Mouse (Mus musculus) left cerebral cortex, postnatal 10 days (tissue): ENCODE measurements around the gene Emc9. TPM values are rescaled to one million over a fixed set of nuclear protein-coding genes. Genes with fewer than 3 reads are reported as not detected.

Source experiments
- DNase-seq, 2 experiments: peaks; one replicate each; pipeline ENCODE4 v3.0.0; 2021 to 2022; ENCODE audit warnings: low spot score in 2 of 2, mixed read lengths in 1 of 2; ENCODE audit errors: extremely low spot score in 1 of 2
- intact Hi-C: fragments of 180-260 bp; cut with DNase I; formaldehyde crosslinking; loops from one replicate; pipeline ENCODE4 v1.15.1; 2025
- total RNA-seq, 2 experiments: library from RNA; stranded (reverse); gene quantifications; 2 replicates each; pipeline ENCODE4 v1.2.3; 2021

Gene Emc9
- total RNA-seq, 2 experiments from 2014 or later = 42.7 to 49.1 TPM

DNA sequence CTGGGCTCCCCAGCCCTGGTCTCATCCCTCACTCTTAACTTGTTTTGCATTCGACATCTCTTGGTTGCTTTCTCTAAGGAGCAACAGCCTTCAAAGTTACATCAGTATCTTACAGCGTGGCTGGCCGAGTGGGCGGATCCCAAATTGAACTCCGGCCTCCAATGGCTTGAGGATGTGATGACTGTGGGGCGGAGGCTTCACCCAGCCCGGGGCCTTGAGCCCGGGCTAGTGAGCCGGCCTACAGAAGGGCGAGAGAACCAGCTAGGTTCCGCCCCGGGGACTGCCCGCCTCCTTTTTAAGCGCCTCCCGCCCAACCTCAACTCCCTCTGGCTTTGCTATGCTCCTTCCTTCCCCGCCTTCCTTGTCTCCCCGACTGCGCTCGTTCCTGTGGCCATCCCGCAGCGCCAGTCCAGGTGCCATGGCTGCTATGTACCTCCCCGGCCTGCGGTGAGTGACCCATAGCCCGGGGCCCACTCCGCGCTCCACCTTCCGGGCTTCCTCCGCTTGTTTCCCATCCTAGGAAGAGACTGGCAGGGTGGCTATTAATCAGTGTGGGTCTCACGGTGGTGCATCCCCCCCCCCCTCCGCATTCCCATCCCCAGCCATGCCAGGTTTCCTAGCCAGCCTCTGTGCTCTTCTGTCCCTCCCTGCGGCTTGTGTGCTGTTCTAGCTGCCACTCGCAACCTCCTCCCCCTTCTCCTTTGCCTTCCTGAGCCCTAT lies 44.9 kb downstream of the Emc9 start, which contains the start of gene Pck2:
Gene Pck2 (plus strand): TSS at position 200 of the 720 bp plus-strand sequence.
- intact Hi-C loops = no loop called here
- DNase-seq = peak; percentile 58 to 92

DNA sequence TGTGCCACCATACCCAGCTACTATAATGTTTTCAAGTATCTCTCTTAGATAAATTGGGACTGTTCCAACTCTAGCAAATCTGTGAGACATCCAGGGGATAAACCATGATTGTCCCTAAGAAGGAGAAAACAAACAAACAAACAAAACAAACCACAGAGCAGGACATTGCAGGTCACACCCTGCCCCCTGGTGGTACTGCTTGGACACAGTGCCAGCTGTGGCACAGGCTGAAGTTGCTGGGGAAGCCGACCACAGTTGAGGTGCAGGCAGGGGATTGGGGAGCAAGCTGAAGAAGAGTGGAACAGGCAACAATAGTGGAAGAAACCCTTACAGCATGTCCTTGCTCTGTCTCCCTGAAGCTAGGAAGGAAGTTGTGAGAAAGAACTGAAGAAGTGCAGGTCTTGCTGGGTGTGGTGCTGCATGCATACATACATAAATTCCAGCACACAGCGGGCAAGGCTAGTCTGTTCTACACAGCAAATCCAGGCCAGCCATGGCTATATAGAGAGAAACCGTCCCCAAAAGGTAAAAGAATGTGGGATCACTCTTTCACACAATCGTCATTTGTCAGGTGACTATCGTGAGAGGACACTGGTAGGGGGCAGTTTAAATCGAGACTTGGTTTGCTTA lies 48.9 kb downstream of the Emc9 start:
- DNase-seq = peak in 1 of 2 experiments; percentile 60
- intact Hi-C loops = loop anchor here (5.0 kb wide), 1 partner anchor 39 kb away; no protein-coding TSS in a partner anchor

Other genes starting within 250 kb of the Emc9 start
- 10 to 100 TPM; 11.6 to 12.9 TPM for gene Dhrs4, start 106.5 kb downstream of the Emc9 start, total RNA-seq
- gene Carmil3, start 94.7 kb downstream of the Emc9 start, total RNA-seq = 100 to 1,000 TPM; 105 to 109 TPM
- 100 to 1,000 TPM; 176 to 200 TPM for gene Cpne6, start 74.9 kb downstream of the Emc9 start, total RNA-seq
- under 1 TPM; 0.18 to 0.49 TPM for gene Nrl, start 60.3 kb downstream of the Emc9 start, total RNA-seq
- gene Pck2, start 45.0 kb downstream of the Emc9 start, total RNA-seq = 10 to 100 TPM; 13.3 to 15.5 TPM
- 10 to 100 TPM; 66.1 to 68.0 TPM for gene Dcaf11, start 25.3 kb downstream of the Emc9 start, total RNA-seq
- gene A730061H03Rik, start 24.9 kb downstream of the Emc9 start, total RNA-seq = not detected
- gene Fitm1, start 9.7 kb downstream of the Emc9 start, total RNA-seq = not detected
- 10 to 100 TPM; 83.0 to 84.9 TPM for gene Psme1, start 7.2 kb downstream of the Emc9 start, total RNA-seq
- 10 to 100 TPM; 56.3 to 67.2 TPM for gene Psme2, start 5.8 kb upstream of the Emc9 start, total RNA-seq
- 10 to 100 TPM; 33.3 to 45.4 TPM for gene Rnf31, start 6.4 kb upstream of the Emc9 start, total RNA-seq
- gene Irf9, start 18.3 kb upstream of the Emc9 start, total RNA-seq = 10 to 100 TPM; 10.0 to 12.5 TPM
- gene Rec8, start 32.7 kb upstream of the Emc9 start, total RNA-seq = 1 to 10 TPM; 2.9 to 3.2 TPM
- 100 to 1,000 TPM; 141 to 164 TPM for gene Ipo4, start 50.7 kb upstream of the Emc9 start, total RNA-seq
- 1 to 10 TPM; 3.2 to 5.5 TPM for gene Gm49378, start 52.6 kb upstream of the Emc9 start, total RNA-seq
- gene Tm9sf1, start 58.5 kb upstream of the Emc9 start, total RNA-seq = 10 to 100 TPM; 43.1 to 45.0 TPM
- gene Tssk4, start 64.9 kb upstream of the Emc9 start, total RNA-seq = under 1 TPM; 0.75 to 0.85 TPM
- 10 to 100 TPM; 43.7 to 48.4 TPM for gene Mdp1, start 75.2 kb upstream of the Emc9 start, total RNA-seq
- 10 to 100 TPM; 27.6 to 27.9 TPM for gene Gmpr2, start 86.6 kb upstream of the Emc9 start, total RNA-seq
- 100 to 1,000 TPM; 355 to 367 TPM for gene Nedd8, start 86.8 kb upstream of the Emc9 start, total RNA-seq
- 10 to 100 TPM; 13.9 to 16.0 TPM for gene Tinf2, start 96.5 kb upstream of the Emc9 start, total RNA-seq
- gene Tgm1, start 128.6 kb upstream of the Emc9 start, total RNA-seq = under 1 TPM in 1 of 2 experiments, not detected in 1; 0.24 TPM
- 10 to 100 TPM; 46.6 to 48.2 TPM for gene Rabggta, start 137.0 kb upstream of the Emc9 start, total RNA-seq
- gene Dhrs1, start 160.4 kb upstream of the Emc9 start, total RNA-seq = 10 to 100 TPM; 93.2 to 94.9 TPM
- gene Nop9, start 160.4 kb upstream of the Emc9 start, total RNA-seq = 10 to 100 TPM; 15.8 to 18.5 TPM
- under 1 TPM; 0.49 to 0.84 TPM for gene Cideb, start 173.2 kb upstream of the Emc9 start, total RNA-seq
- gene Ltb4r2, start 176.1 kb upstream of the Emc9 start, total RNA-seq = under 1 TPM; 0.41 to 0.43 TPM
- gene Ltb4r1, start 180.7 kb upstream of the Emc9 start, total RNA-seq = under 1 TPM; 0.51 to 0.64 TPM
- gene Adcy4, start 198.8 kb upstream of the Emc9 start, total RNA-seq = 1 to 10 TPM; 3.3 to 4.0 TPM
- 1 to 10 TPM; 2.0 to 2.6 TPM for gene Ripk3, start 203.6 kb upstream of the Emc9 start, total RNA-seq
- 1 to 10 TPM; 3.9 to 4.1 TPM for gene Nfatc4, start 237.8 kb upstream of the Emc9 start, total RNA-seq